ENCODE assay signal across 8 mouse cellular contexts in the genomic region with DNA sequence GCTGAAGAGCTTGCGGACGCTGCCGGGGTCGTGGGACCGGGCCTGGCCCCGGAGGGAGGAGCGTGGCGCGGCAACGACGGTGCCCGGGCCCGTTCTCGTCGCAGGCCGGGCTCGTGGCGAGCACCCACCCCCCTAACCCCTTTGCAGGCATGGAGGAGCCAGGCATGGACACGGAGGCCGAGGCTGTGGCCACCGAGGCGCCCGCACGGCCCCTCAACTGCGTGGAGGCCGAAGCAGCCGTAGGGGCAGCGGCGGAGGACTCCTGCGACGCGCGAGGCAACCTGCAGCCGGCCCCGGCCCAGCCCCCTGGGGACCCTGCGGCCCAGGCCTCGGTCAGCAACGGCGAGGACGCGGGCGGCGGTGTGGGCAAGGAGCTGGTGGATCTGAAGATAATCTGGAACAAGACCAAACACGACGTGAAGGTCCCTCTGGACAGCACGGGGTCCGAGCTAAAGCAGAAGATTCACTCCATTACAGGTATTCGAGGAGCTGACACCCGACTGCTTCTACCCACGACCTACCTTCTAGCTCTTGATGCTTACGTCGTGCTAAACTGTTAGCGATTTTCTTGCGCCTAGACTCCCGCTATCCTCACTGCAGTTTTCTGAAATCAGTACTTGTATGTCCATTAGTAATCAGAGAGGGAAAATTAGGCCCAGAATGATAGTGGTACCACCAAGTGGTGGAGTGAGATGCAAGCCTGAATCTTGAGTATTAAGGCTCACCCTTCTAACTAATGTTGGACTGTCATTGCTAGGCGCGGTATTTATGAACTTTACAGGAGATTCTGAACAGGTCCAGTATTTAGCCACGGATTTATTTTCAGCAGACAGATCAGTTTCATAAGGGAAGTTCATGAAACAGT. TPM values are rescaled to one million over a fixed set of nuclear protein-coding genes. Genes with fewer than 3 reads are reported as not detected.
DNase-seq lines count a peak whose midpoint lies in the region; ATAC-seq and TF ChIP-seq lines count a peak whose summit lies in the region.

No protein-coding gene starts in this region.

- H3K27me3 ChIP-seq in testis, adult 2 months (ENCODE audit: control insufficient read depth, insufficient read depth, low read length): no peaks in the 10 kb centered on the region
- no peaks in the 10 kb centered on the region for H3K27me3 ChIP-seq in forebrain, embryonic 13.5 days
- H3K27me3 ChIP-seq in kidney, embryonic 16.5 days (ENCODE audit: insufficient read depth, low read length): no peaks in the 10 kb centered on the region
- H3K27me3 ChIP-seq in midbrain, embryonic 14.5 days (ENCODE audit: control insufficient read depth, insufficient read depth, low read length): no peaks in the 10 kb centered on the region

- H3K27ac ChIP-seq in testis, adult 2 months (ENCODE audit: control insufficient read depth, insufficient read depth, low read depth, low read length): peak overlapping the region; percentile 97
- H3K27ac ChIP-seq in forebrain, embryonic 13.5 days: peak overlapping the region; percentile 96
- H3K27ac ChIP-seq in kidney, embryonic 16.5 days (ENCODE audit: low read length): peak overlapping the region; percentile 97
- H3K27ac ChIP-seq in midbrain, embryonic 14.5 days (replicated peaks; ENCODE audit: low read depth, low read length): peak overlapping the region; percentile 95

- H3K4me2 ChIP-seq in forebrain, embryonic 13.5 days: peak overlapping the region; percentile 71
- H3K4me2 ChIP-seq in kidney, embryonic 16.5 days (replicated peaks; ENCODE audit: low read depth, low read length): peak overlapping the region; percentile 69
- peak overlapping the region; percentile 85 for H3K4me2 ChIP-seq in midbrain, embryonic 14.5 days (ENCODE audit: low read length)

- DNase-seq in embryo, embryonic 10 days (ENCODE audit: low spot score): peak; percentile 9
- no peak for DNase-seq in embryo, embryonic 9.5 days (ENCODE audit: extremely low spot score)
- no peak for DNase-seq in testis, postnatal 14 days (ENCODE audit: low spot score)
- peak; percentile 35 for DNase-seq in midbrain, embryonic 14.5 days
- no peak for DNase-seq in B cell, adult 2 months

- WGBS in forebrain, embryonic 13.5 days: 2% methylated on average over 55 of the region's 58 CpGs
- under 1% methylated on average over 50 of the region's 58 CpGs for WGBS in kidney, embryonic 16.5 days
- WGBS in midbrain, embryonic 14.5 days: 2% methylated on average over 58 of the region's 58 CpGs

- H3K4me3 ChIP-seq in testis, adult 2 months (ENCODE audit: control insufficient read depth, low read depth, low read length): peak overlapping the region; percentile 86
- peak overlapping the region; percentile 97 for H3K4me3 ChIP-seq in forebrain, embryonic 13.5 days
- H3K4me3 ChIP-seq in kidney, embryonic 16.5 days (ENCODE audit: low read length): peak overlapping the region; percentile 99
- peak overlapping the region; percentile 100 for H3K4me3 ChIP-seq in midbrain, embryonic 14.5 days (replicated peaks; ENCODE audit: low read depth, low read length)

- peak; percentile 64; the same call in 1 of the 2 replicates for ATAC-seq in forebrain, embryonic 13.5 days
- peak; percentile 43 for ATAC-seq in kidney, embryonic 16.5 days (ENCODE audit: low FRiP score, low TSS enrichment)
- ATAC-seq in midbrain, embryonic 14.5 days (ENCODE audit: low FRiP score, low TSS enrichment): peak; percentile 35

- TF ChIP-seq POLR2A in testis, adult 2 months (IDR thresholded peaks at IDR 0.05; ENCODE audit: control insufficient read depth, low read depth, low read length): no peak

- TF ChIP-seq CTCF in testis, adult 2 months (IDR thresholded peaks at IDR 0.05; ENCODE audit: control insufficient read depth, insufficient read depth, insufficient replicate concordance, low read depth, low read length): no peak

- no peaks in the 10 kb centered on the region; the same call in 1 of the 2 replicates for H3K4me1 ChIP-seq in testis, adult 2 months (ENCODE audit: control insufficient read depth, insufficient read depth, low read length)
- peaks cover 36% of the 10 kb centered on the region for H3K4me1 ChIP-seq in forebrain, embryonic 13.5 days
- peaks cover 17% of the 10 kb centered on the region for H3K4me1 ChIP-seq in kidney, embryonic 16.5 days (ENCODE audit: insufficient read depth, low read length)
- peaks cover 23% of the 10 kb centered on the region for H3K4me1 ChIP-seq in midbrain, embryonic 14.5 days (ENCODE audit: control insufficient read depth, insufficient read depth, low read length)

- H3K9me3 ChIP-seq in forebrain, embryonic 13.5 days (replicated peaks): no peaks in the 10 kb centered on the region
- H3K9me3 ChIP-seq in kidney, embryonic 16.5 days (ENCODE audit: low read length): no peaks in the 10 kb centered on the region
- no peaks in the 10 kb centered on the region for H3K9me3 ChIP-seq in midbrain, embryonic 14.5 days (ENCODE audit: control insufficient read depth, low read length)

- H3K9ac ChIP-seq in forebrain, embryonic 13.5 days: peak overlapping the region; percentile 95
- peak overlapping the region; percentile 98 for H3K9ac ChIP-seq in kidney, embryonic 16.5 days (replicated peaks; ENCODE audit: low read length)
- H3K9ac ChIP-seq in midbrain, embryonic 14.5 days (replicated peaks; ENCODE audit: low read length): peak overlapping the region; percentile 92

- H3K36me3 ChIP-seq in testis, adult 2 months (ENCODE audit: control insufficient read depth, insufficient read depth, low read length): no peaks in the 10 kb centered on the region; the same call in 1 of the 2 replicates
- H3K36me3 ChIP-seq in forebrain, embryonic 13.5 days (ENCODE audit: poor library complexity, severe bottlenecking): peaks cover 40% of the 10 kb centered on the region
- H3K36me3 ChIP-seq in kidney, embryonic 16.5 days (ENCODE audit: insufficient read depth, low read length): peaks cover 26% of the 10 kb centered on the region
- H3K36me3 ChIP-seq in midbrain, embryonic 14.5 days (ENCODE audit: control insufficient read depth, insufficient read depth, low read length): peaks cover 38% of the 10 kb centered on the region

RNA-seq across cellular contexts. Expression of a gene that starts 0.7 kb away (rescaled TPM):
- 5.9 and 6.3 TPM in 2 replicates for polyA plus RNA-seq in testis, adult 2 months (2012; rRNA removed)
- 10.9 and 12.2 TPM in 2 replicates for polyA plus RNA-seq in forebrain, embryonic 13.5 days (2015; fragmentation: Nextera tagmentation; extraction: Ambion mirVana)
- 18.2 and 19.4 TPM in 2 replicates for polyA plus RNA-seq in kidney, embryonic 16.5 days (2015; fragmentation: Nextera tagmentation; extraction: Ambion mirVana)
- 8.2 and 11.0 TPM in 2 replicates for polyA plus RNA-seq in midbrain, embryonic 14.5 days (2014; fragmentation: Nextera tagmentation; extraction: Ambion mirVana)

RNA-seq across cellular contexts. Expression of a gene that starts 0.8 kb away (rescaled TPM):
- polyA plus RNA-seq in testis, adult 2 months (2012; rRNA removed): 11.4 and 12.6 TPM in 2 replicates
- polyA plus RNA-seq in forebrain, embryonic 13.5 days (2015; fragmentation: Nextera tagmentation; extraction: Ambion mirVana): 54.6 and 58.2 TPM in 2 replicates
- 58.5 and 64.3 TPM in 2 replicates for polyA plus RNA-seq in kidney, embryonic 16.5 days (2015; fragmentation: Nextera tagmentation; extraction: Ambion mirVana)
- polyA plus RNA-seq in midbrain, embryonic 14.5 days (2014; fragmentation: Nextera tagmentation; extraction: Ambion mirVana): 93.0 and 108 TPM in 2 replicates

RNA-seq across cellular contexts. Expression of a gene that starts 33.9 kb away (rescaled TPM):
- polyA plus RNA-seq in testis, adult 2 months (2012; rRNA removed): 55.4 and 101 TPM in 2 replicates
- 653 and 663 TPM in 2 replicates for polyA plus RNA-seq in forebrain, embryonic 13.5 days (2015; fragmentation: Nextera tagmentation; extraction: Ambion mirVana)
- 713 and 761 TPM in 2 replicates for polyA plus RNA-seq in kidney, embryonic 16.5 days (2015; fragmentation: Nextera tagmentation; extraction: Ambion mirVana)
- 583 and 649 TPM in 2 replicates for polyA plus RNA-seq in midbrain, embryonic 14.5 days (2014; fragmentation: Nextera tagmentation; extraction: Ambion mirVana)

RNA-seq across cellular contexts. Expression of a gene that starts 46.7 kb away (rescaled TPM):
- 4.8 and 7.9 TPM in 2 replicates for polyA plus RNA-seq in testis, adult 2 months (2012; rRNA removed)
- polyA plus RNA-seq in forebrain, embryonic 13.5 days (2015; fragmentation: Nextera tagmentation; extraction: Ambion mirVana): 54.8 and 61.2 TPM in 2 replicates
- 89.3 and 89.6 TPM in 2 replicates for polyA plus RNA-seq in kidney, embryonic 16.5 days (2015; fragmentation: Nextera tagmentation; extraction: Ambion mirVana)
- polyA plus RNA-seq in midbrain, embryonic 14.5 days (2014; fragmentation: Nextera tagmentation; extraction: Ambion mirVana): 33.3 and 38.3 TPM in 2 replicates

Comparison
In these comparisons a context has a peak if more than half of its experiments do, and no peak if none do; other contexts are left out.
1. DNase-seq: peak in embryo, embryonic 10 days (single experiment) and midbrain, embryonic 14.5 days (single experiment); none in embryo, embryonic 9.5 days (single experiment), testis, postnatal 14 days (single experiment) and B cell, adult 2 months (0 of 2).
2. Peak in every context shown above with its lines, with median percentiles within 50 percentile points of each other: H3K27ac ChIP-seq, H3K4me3 ChIP-seq, ATAC-seq, H3K4me2 ChIP-seq and H3K9ac ChIP-seq.